Mouse (Mus musculus) adrenal gland, adult 8-10 months (tissue): ENCODE results near the gene Trim71. TPM values are rescaled to one million over a fixed set of nuclear protein-coding genes. Genes with fewer than 3 reads are reported as not detected.

Source experiments
- DNase-seq: peaks from one replicate; pipeline ENCODE4 v3.0.0; 2022
- total RNA-seq, 4 experiments: library from RNA; stranded (reverse); gene quantifications; 2 replicates each; pipeline ENCODE4 v1.2.4; 2022

Trim71 gene
- total RNA-seq = under 1 TPM in 1 of 4 experiments, not detected in 3; 0.03 TPM

- DNase-seq = no peak
Observed at GRCm38 (mm10) chr9:114563761-114564606, at the start of gene Trim71. TSS of gene Trim71 (minus strand) at chr9:114564369.

GRCm38 (mm10) chr9:114613026-114613425 is 48.9 kb upstream of the Trim71 start:
- DNase-seq = no peak

GRCm38 (mm10) chr9:114612566-114612965 is 48.4 kb upstream of the Trim71 start:
- no peak for DNase-seq

- no peak for DNase-seq
Observed at GRCm38 (mm10) chr9:114610266-114610665, 46.1 kb upstream of the Trim71 start.

GRCm38 (mm10) chr9:114603876-114604540 is 39.8 kb upstream of the Trim71 start:
- no peak for DNase-seq

- DNase-seq = no peak
Observed at GRCm38 (mm10) chr9:114601096-114601495, 36.9 kb upstream of the Trim71 start.

GRCm38 (mm10) chr9:114585017-114585345 is 20.8 kb upstream of the Trim71 start:
- DNase-seq = no peak

- no peak for DNase-seq
Observed at GRCm38 (mm10) chr9:114584183-114585016, 20.2 kb upstream of the Trim71 start.

GRCm38 (mm10) chr9:114583812-114584182 is 19.6 kb upstream of the Trim71 start:
- DNase-seq = peak; percentile 45

- no peak for DNase-seq
Observed at GRCm38 (mm10) chr9:114578646-114579045, 14.5 kb upstream of the Trim71 start.

- DNase-seq = no peak
Observed at GRCm38 (mm10) chr9:114576001-114576400, 11.8 kb upstream of the Trim71 start.

- no peak for DNase-seq
Observed at GRCm38 (mm10) chr9:114573528-114573927, 9.4 kb upstream of the Trim71 start.

GRCm38 (mm10) chr9:114568682-114569474 is 4.7 kb upstream of the Trim71 start:
- no peak for DNase-seq

- no peak for DNase-seq
Observed at GRCm38 (mm10) chr9:114564667-114565066, 498 bp upstream of the Trim71 start.

- DNase-seq = no peak
Observed at GRCm38 (mm10) chr9:114562919-114563751, 1.0 kb downstream of the Trim71 start.

- DNase-seq = no peak
Observed at GRCm38 (mm10) chr9:114562031-114562918, 1.9 kb downstream of the Trim71 start.

- no peak for DNase-seq
Observed at GRCm38 (mm10) chr9:114561671-114561971, 2.5 kb downstream of the Trim71 start.

- DNase-seq = no peak
Observed at GRCm38 (mm10) chr9:114560771-114561670, 3.1 kb downstream of the Trim71 start.

GRCm38 (mm10) chr9:114560141-114560540 is 4.0 kb downstream of the Trim71 start:
- DNase-seq = no peak
